Mouse (Mus musculus) c-Kit-negative CD71-positive TER-119-positive erythroid progenitor cells, embryonic 14.5 days (primary cell): ENCODE measurements around the gene Ciapin1.

Source experiments
- DNase-seq: peaks from one replicate; pipeline ENCODE4 v3.0.0-alpha.2; 2013; ENCODE audit warnings: low read depth, low spot score

Gene Ciapin1

GRCm38 (mm10) chr8:94837662-94838574 is at the start of gene Ciapin1, which contains the start of gene Coq9:
TSS of gene Ciapin1 (minus strand) at chr8:94838358.
TSS of gene Coq9 (plus strand) at chr8:94838321.
- peak; percentile 94 for DNase-seq

DNA sequence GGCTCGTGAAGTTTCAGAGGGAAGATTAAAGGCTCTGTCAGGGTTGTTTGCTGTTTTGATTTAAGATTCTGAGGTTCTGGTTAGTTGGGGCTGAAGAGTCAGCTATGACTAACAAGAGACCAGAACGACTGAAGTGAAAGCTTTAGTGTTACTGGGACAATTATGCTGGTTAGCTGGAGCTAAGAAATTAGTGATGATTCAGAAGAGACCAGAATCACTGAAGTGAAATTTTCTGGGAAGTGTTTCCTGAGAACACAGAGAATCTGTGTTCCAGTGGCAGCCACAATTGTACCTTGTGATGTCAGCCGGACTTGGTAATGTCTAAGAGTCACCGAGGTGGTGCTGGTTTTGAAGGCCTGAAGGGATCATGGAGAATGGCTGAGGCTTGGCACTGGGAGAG is 42.6 kb upstream of the Ciapin1 start:
- no peak for DNase-seq

DNA sequence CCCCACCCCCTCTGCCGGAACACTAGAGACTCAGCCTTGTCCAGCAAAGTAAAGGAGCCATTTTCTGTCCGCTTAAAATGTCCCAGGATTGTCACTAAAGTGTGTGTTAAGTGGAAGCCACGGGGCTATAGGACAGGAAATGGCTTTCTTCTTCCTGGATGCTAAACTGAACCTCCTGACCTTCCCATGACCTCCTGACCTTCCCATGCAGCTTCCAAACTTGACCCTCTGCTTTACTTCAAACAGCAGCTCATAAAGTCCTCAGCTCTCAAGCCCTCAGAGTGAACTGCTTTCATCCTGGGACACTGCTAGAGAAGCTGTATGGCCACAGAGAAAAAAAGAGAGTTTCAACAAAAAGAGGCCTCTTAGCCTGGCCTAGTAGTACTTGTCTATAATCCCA is 38.7 kb upstream of the Ciapin1 start:
- no peak for DNase-seq

DNA sequence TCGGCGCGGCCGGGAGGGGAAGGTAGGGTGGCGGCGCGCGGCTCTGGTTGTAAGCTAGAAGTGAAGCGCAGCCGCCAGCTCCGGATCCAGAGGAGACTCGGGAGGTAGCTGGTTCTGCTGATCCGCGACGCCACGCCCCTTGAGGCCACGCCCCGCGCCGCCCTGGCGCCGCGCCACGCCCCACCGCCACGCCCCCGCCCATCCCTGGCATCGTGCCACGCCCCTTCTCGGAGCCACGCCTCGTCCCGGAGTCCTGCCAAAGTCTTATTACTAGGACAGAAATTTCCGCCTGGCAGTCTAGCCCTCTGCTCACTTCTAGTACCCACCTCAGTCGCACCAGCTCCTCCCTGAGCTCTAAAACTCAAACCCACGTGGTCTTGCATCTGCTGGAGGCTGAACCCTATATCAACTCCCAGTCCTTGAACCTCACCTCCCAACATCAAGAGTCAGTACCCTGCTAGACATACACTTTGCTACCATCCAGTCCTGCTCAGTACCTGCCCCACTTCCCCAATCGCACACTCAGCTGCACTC is 38.1 kb upstream of the Ciapin1 start, which contains the start of gene Dok4:
Gene Dok4, minus strand, starts transcription at position 134 of the 534 bp plus-strand sequence.
- DNase-seq = peak; percentile 90

GRCm38 (mm10) chr8:94875871-94876150 is 37.7 kb upstream of the Ciapin1 start:
- DNase-seq = no peak

DNA sequence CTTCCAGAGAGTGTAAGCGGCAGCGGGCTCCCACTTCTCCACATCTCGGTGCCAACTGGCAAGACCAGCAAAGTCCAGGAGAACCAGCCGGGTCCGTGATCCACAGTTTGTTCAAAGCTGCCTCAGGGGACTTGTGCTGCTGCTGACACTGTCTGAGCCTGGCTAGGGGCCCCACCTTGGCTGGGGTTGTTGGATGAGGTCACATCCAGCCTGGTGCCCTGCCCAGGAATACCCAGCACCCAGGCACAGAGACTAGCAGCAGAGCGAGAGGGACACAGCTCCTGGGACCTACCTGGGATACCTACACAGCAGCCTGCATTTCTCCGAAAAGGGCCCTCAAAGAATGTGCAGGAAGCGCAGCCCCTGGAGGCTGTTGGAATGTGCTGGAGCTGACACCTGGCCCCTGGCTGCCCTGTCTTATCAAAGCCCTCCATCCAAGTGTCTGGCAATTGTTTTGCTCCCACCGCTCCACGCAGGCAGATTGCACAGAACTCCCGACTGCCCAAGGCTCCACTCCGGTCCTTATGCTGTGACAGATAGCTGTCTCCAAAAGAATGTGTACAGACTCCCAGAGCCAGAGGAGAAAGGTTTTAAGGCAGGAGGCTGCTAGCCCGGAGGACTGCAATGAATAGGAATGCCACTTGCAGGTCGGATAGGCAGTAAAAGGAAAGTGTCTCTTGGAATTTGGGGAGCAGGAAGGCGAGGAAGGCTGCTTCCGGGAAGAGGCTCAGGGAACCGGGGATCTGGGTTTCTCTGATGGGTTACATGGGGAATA is 37.1 kb upstream of the Ciapin1 start:
- peak; percentile 41 for DNase-seq

GRCm38 (mm10) chr8:94874358-94874757 is 36.2 kb upstream of the Ciapin1 start:
- peak; percentile 82 for DNase-seq

DNA sequence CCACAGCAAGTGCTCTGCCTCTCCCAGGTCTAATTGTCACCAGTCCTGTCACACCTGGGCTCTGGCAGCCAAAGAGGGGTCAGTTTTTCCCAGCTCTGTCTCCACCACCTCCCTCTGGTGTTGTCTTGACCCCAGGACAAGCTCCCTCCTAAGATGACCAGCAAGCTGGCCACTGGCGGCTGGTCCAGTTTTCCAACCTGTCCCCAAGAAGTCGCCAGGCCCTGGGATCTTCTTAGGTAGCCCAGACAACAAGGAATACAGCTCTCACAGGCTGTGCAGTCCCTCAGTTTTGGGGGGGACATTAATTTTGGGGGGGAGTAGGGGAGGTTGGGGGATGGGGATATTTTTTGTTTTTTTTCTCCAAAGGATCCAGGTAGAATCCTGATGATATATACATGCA is 34.4 kb upstream of the Ciapin1 start:
- DNase-seq = no peak

- DNase-seq = no peak
Measured at GRCm38 (mm10) chr8:94872156-94872555, 34.0 kb upstream of the Ciapin1 start.

DNA sequence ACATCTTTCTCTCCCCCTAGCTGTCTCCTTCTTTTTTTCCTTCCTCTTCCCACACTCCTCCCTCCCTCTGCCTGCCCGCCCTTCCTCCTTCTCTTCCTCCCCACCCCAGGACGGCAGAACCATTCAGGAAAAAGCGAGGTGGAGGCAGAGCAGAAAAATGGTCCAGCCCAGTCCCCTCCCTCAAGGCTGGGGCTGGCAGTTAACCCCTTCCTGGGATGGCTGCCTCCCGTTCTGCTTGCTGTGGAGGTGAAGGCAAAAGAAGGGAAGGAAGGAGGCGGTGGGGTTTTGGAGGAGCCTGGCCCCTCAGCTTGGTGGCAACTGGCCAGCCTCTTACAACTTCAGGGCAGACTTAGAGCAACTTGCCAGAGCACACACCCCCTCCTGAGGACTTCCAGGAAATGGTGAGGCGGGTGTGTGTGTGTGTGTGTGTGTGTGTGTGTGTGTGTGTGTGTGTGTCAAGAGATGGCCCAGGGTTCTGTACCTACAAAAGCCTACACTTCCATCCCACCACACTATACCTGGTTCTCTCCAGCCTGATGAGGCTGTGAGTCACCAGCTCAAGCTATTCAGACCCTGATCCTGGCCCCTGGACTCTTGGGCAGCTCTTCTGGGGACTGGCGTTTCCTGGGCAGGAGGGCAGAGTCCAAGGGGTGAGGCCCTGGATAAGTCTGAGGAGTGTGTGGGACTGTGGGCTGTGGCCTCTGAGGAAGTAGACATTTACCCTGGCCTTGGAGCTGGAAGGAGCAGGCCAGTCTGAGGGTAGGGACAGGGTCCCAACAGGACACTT is 33.1 kb upstream of the Ciapin1 start:
- no peak for DNase-seq

- DNase-seq = no peak
Measured at GRCm38 (mm10) chr8:94870474-94871107, 32.4 kb upstream of the Ciapin1 start.

- DNase-seq = no peak
Measured at GRCm38 (mm10) chr8:94870003-94870402, 31.8 kb upstream of the Ciapin1 start.

DNA sequence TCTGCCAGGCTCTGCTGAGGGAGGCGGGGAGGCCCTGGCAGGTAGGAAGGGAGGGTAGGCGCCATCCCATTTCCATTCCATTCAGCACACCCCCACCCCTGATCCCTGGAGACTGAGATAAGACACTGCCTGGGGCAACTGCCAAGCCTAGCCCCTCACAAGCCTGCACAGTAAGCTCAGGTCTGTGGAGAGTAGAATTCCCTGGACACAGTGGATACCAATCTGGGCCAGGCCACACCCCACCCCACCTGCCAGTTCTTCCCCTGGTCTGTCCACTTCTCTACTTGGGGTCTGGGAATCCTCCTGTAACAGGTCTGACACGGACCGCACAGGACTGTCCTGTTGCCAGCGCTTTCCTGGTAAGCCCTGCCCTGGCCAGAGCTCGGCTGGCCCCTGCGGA is 31.0 kb upstream of the Ciapin1 start:
- no peak for DNase-seq

- no peak for DNase-seq
Measured at GRCm38 (mm10) chr8:94866921-94867320, 28.8 kb upstream of the Ciapin1 start.

DNA sequence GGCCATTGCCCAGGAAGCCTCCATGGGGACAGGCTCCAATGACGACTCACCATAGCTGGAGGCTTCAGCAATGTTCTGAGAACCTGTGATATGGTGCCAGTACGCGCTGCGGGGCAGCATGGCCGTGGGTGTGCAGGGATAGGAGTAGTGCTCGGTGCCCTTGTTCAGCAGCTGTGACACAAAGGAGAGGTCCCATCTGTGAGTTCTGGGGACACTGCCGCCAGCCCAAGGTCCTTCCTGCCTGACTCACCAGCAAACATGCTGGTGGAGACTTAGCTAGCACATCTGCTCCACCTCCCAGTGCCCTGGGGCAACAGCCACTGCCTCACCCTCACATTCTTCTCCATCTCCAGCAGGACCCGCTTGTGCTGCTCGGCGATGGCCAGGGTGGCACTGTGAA is 27.1 kb upstream of the Ciapin1 start:
- DNase-seq = no peak

DNA sequence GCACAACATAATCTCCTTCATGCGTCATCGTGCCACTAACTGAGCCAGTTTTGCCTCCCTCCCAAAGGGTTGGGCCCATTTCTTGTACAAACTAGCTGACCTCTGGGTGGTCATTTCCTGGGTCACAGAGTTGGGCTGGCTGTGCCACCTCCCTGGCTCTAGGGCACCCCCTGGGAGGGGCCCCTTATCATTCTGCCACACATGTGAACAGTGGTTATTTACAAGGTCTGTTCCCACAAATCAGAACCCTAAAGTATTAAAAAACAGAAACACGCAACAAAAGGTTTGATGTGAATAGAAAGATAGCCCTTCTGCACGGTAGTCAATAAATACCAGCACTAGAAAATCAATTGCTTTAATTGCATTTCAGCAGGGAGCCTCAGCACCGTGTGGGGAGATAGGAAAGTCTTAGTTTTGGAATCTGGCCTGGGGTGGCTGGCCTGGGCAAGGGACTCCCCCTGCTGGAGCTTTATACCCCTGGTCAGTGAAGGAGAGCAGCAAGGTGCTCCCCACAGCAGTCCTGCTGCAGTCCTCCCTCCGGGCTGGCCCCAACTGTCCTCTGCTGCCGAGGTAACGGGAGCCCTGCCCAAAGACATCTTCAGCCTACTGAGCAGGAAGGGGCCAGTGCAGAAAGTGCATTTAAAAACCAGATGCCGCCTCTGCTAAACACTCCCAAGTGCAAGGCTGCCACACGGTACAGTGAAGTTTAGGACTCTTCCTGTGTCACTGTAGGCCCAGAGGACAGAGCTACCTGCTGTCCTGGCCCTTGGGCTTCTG is 25.9 kb upstream of the Ciapin1 start:
- no peak for DNase-seq

- DNase-seq = no peak
Measured at GRCm38 (mm10) chr8:94862487-94863220, 24.5 kb upstream of the Ciapin1 start.

- peak; percentile 72 for DNase-seq
Measured at GRCm38 (mm10) chr8:94861352-94861910, 23.3 kb upstream of the Ciapin1 start.
